Mouse (Mus musculus) cortical plate, adult 2 months (tissue): ENCODE data around the gene P2rx4. TPM values are rescaled to one million over a fixed set of nuclear protein-coding genes. Genes with fewer than 3 reads are reported as not detected.

Experiments used
- H3K27ac ChIP-seq: fragments of 200-500 bp; 2 replicates; pipeline ENCODE4 v1.5.1; 2012; ENCODE audit warnings: low read length, control low read depth, inconsistent platforms; ENCODE audit not compliant: insufficient read depth
- H3K4me1 ChIP-seq: fragments of 200-500 bp; 2 replicates; pipeline ENCODE4 v1.6.1; 2011; ENCODE audit warnings: low read length; ENCODE audit not compliant: control insufficient read depth, insufficient read depth
- H3K4me3 ChIP-seq: fragments of 200-500 bp; 2 replicates; pipeline ENCODE4 v1.5.1; 2011; ENCODE audit warnings: mild to moderate bottlenecking, low read length, control low read depth; ENCODE audit not compliant: insufficient read depth
- CTCF ChIP-seq: fragments of 200-500 bp; IDR thresholded peaks from 2 replicates; pipeline ENCODE4 v1.5.1; 2011; ENCODE audit warnings: mild to moderate bottlenecking, control low read depth, low read length; ENCODE audit not compliant: insufficient read depth; ENCODE audit errors: extremely low read depth
- POLR2A ChIP-seq: fragments of 200-500 bp; IDR thresholded peaks from 2 replicates; pipeline ENCODE4 v1.6.1; 2011; ENCODE audit warnings: mild to moderate bottlenecking, low read length, control low read depth; ENCODE audit not compliant: insufficient read depth; ENCODE audit errors: extremely low read depth
- polyA plus RNA-seq: library from polyadenylated mRNA; depleted of rRNA; stranded (reverse); fragments of >200 nt; gene quantifications from 2 replicates; pipeline ENCODE4 v1.2.3, GENCODE M21; 2012

The P2rx4 gene
- polyA plus RNA-seq, 1 experiment: 24.7 TPM

- Histone ChIP-seq H3K4me3 (no peak overlapping the region), H3K27ac (no peak overlapping the region), H3K4me1 (no peaks in the 10 kb centered on the region; the same call in 1 of the 2 replicates)
- TF ChIP-seq POLR2A (no peak), CTCF (no peak)
Measured at GRCm38 (mm10) chr5:122726595-122726994, 19.3 kb downstream of the P2rx4 start.

- H3K4me1 ChIP-seq: no peaks in the 10 kb centered on the region; the same call in 1 of the 2 replicates
- no peak overlapping the region for H3K4me3 ChIP-seq
- H3K27ac ChIP-seq: no peak overlapping the region
- TF ChIP-seq POLR2A (no peak), CTCF (no peak)
Measured at GRCm38 (mm10) chr5:122727096-122727495, 19.8 kb downstream of the P2rx4 start.

- TF ChIP-seq POLR2A: no peak
- no peak for TF ChIP-seq CTCF
- Histone ChIP-seq H3K4me1 (no peaks in the 10 kb centered on the region), H3K4me3 (no peak overlapping the region), H3K27ac (no peak overlapping the region)
Measured at GRCm38 (mm10) chr5:122730776-122731175, 23.4 kb downstream of the P2rx4 start.

- Histone ChIP-seq H3K4me1 (no peaks in the 10 kb centered on the region), H3K27ac (no peak overlapping the region), H3K4me3 (no peak overlapping the region)
- TF ChIP-seq CTCF: peak; percentile 75
- TF ChIP-seq POLR2A: no peak
Measured at GRCm38 (mm10) chr5:122731321-122731720, 24.0 kb downstream of the P2rx4 start.

GRCm38 (mm10) chr5:122731991-122732673 lies 24.8 kb downstream of the P2rx4 start:
- Histone ChIP-seq H3K4me3 (no peak overlapping the region), H3K4me1 (no peaks in the 10 kb centered on the region), H3K27ac (no peak overlapping the region)
- TF ChIP-seq POLR2A (no peak), CTCF (no peak)

- Histone ChIP-seq H3K4me3 (no peak overlapping the region), H3K4me1 (no peaks in the 10 kb centered on the region), H3K27ac (no peak overlapping the region)
- TF ChIP-seq POLR2A (no peak), CTCF (no peak)
Measured at GRCm38 (mm10) chr5:122733881-122734280, 26.5 kb downstream of the P2rx4 start.

- Histone ChIP-seq H3K27ac (no peak overlapping the region), H3K4me1 (no peaks in the 10 kb centered on the region)
- no peak for TF ChIP-seq CTCF
- no peak for TF ChIP-seq POLR2A
Measured at GRCm38 (mm10) chr5:122735853-122736252, 28.5 kb downstream of the P2rx4 start.

GRCm38 (mm10) chr5:122736761-122737160 lies 29.4 kb downstream of the P2rx4 start:
- no peaks in the 10 kb centered on the region for H3K4me1 ChIP-seq
- TF ChIP-seq CTCF (no peak), POLR2A (no peak)
- H3K4me3 ChIP-seq: no peak overlapping the region
- H3K27ac ChIP-seq: no peak overlapping the region

More at GRCm38 (mm10) chr5:122735853-122736252, 28.5 kb downstream of the P2rx4 start:
- H3K4me3 ChIP-seq: no peak overlapping the region

GRCm38 (mm10) chr5:122743880-122744422 lies 36.6 kb downstream of the P2rx4 start:
- H3K4me1 ChIP-seq: no peaks in the 10 kb centered on the region
- no peak overlapping the region for H3K4me3 ChIP-seq
- no peak overlapping the region for H3K27ac ChIP-seq
- no peak for TF ChIP-seq POLR2A
- TF ChIP-seq CTCF: no peak

GRCm38 (mm10) chr5:122747950-122748349 lies 40.6 kb downstream of the P2rx4 start:
- Histone ChIP-seq H3K4me3 (no peak overlapping the region), H3K4me1 (no peaks in the 10 kb centered on the region), H3K27ac (no peak overlapping the region)
- no peak for TF ChIP-seq CTCF
- TF ChIP-seq POLR2A: no peak

GRCm38 (mm10) chr5:122754477-122754876 lies 47.1 kb downstream of the P2rx4 start:
- no peak for TF ChIP-seq POLR2A
- TF ChIP-seq CTCF: no peak
- Histone ChIP-seq H3K27ac (no peak overlapping the region), H3K4me3 (no peak overlapping the region), H3K4me1 (no peaks in the 10 kb centered on the region)
